Mouse (Mus musculus): ENCODE measurements around the gene Slco1a6. TPM values are rescaled to one million over a fixed set of nuclear protein-coding genes. Genes with fewer than 3 reads are reported as not detected.

Gene Slco1a6
- polyA plus RNA-seq, 1 experiment = not detected

GRCm38 (mm10) chr6:142045746-142046145 lies 162.6 kb downstream of the Slco1a6 start:
- TF ChIP-seq GATA1 (IDR thresholded peaks at IDR 0.05; ENCODE audit: low read length) = no peak

- TF ChIP-seq GATA1 (IDR thresholded peaks at IDR 0.05; ENCODE audit: low read length) = no peak
Observed at GRCm38 (mm10) chr6:142041896-142042295, 166.4 kb downstream of the Slco1a6 start.

- TF ChIP-seq GATA1 (IDR thresholded peaks at IDR 0.05; ENCODE audit: low read length) = no peak
Observed at GRCm38 (mm10) chr6:142040306-142041175, 167.8 kb downstream of the Slco1a6 start.

- no peak for TF ChIP-seq GATA1 (IDR thresholded peaks at IDR 0.05; ENCODE audit: low read length)
Observed at GRCm38 (mm10) chr6:142035771-142036170, 172.6 kb downstream of the Slco1a6 start.

Other genes with a start within 250 kb of the Slco1a6 start
- not detected in 2 replicates for gene Gm6614, start 197.1 kb downstream of the Slco1a6 start, polyA plus RNA-seq (2012)
- not detected in 2 replicates for gene Iapp, start 89.9 kb upstream of the Slco1a6 start, polyA plus RNA-seq (2012)
- not detected in 2 replicates for gene Slco1a5, start 114.5 kb upstream of the Slco1a6 start, polyA plus RNA-seq (2012)
- gene Pyroxd1, start 137.1 kb upstream of the Slco1a6 start, polyA plus RNA-seq (2012) = 1.7 and 3.1 TPM in 2 replicates
- gene Recql, start 178.6 kb upstream of the Slco1a6 start, polyA plus RNA-seq (2012) = 1.9 TPM in 2 replicates
- gene Golt1b, start 178.7 kb upstream of the Slco1a6 start, polyA plus RNA-seq (2012) = 19.3 and 25.8 TPM in 2 replicates
- not detected in 2 replicates for gene Spx, start 204.9 kb upstream of the Slco1a6 start, polyA plus RNA-seq (2012)